Mouse (Mus musculus): ENCODE measurements around the gene Hist1h4h. TPM values are rescaled to one million over a fixed set of nuclear protein-coding genes. Genes with fewer than 3 reads are reported as not detected.

Gene Hist1h4h
- 100 to 1,000 TPM; 331 to 357 TPM for total RNA-seq (2021)
- long read RNA-seq, partial matches to known transcripts = 0 of 4 reads
- long read RNA-seq, other reads (novel, unspliced or antisense) = 0 of 4 reads

DNA sequence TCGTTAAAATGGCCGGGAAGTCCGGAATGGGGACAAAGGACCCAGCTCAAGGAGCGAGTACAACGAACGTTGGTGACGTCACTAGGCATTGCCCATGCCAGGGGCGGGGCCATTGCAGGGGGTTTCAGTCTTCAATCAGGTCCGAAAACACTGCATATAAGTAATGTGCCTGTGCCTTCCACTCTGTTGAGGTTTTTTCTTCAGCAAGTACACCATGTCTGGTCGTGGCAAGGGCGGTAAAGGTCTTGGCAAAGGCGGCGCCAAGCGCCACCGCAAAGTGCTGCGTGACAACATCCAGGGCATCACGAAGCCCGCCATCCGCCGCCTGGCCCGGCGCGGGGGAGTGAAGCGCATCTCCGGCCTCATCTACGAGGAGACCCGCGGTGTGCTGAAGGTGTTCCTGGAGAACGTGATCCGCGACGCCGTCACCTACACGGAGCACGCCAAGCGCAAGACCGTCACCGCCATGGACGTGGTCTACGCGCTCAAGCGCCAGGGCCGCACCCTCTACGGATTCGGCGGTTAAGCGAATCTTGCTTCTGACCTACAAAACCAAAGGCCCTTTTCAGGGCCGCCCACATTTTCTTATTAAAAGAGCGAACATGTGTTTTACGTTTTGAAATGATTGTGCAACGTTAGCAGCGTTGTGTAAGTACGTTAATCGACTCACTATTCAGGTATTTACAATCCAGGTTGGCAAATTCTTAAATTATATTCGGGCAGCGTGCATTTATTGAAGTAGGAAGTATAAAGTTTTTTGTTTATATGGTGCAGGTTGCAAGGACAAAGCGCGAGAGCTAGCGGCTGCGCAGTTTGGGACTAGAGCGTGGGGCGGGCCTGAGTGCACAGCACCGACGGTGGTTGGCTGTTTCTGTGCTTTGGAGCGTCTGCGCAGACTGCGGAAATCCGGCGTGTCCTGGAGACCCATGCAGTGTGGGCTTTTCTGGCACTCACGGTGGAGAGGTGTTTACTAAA lies at the start of gene Hist1h4h:
TSS of gene Hist1h4h (plus strand) at position 150 of the 975 bp plus-strand sequence.
- DNase-seq (ENCODE audit: low spot score in 2 of 2) = peak; percentile 97 to 99

DNA sequence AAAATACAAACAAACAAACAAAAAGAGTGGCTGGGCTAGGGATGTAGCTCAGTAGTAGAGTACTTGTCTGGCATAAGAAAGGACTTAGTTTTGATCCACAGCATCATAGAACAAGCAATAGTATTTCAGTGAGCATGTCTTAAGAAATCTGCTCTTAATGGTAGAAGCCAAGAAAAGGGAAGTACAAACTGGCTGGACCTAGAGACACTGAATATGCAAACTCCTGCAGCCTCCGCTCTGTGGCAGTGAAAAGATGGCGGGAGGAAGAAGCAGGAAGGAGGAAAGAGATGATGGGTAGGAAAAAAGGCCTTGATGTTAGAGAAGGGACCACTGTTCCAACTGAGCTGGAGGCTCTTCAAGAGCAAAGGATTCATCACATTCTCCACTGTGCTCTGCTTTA lies 47.7 kb upstream of the Hist1h4h start:
- no peak for DNase-seq (ENCODE audit: low spot score in 2 of 2)

DNA sequence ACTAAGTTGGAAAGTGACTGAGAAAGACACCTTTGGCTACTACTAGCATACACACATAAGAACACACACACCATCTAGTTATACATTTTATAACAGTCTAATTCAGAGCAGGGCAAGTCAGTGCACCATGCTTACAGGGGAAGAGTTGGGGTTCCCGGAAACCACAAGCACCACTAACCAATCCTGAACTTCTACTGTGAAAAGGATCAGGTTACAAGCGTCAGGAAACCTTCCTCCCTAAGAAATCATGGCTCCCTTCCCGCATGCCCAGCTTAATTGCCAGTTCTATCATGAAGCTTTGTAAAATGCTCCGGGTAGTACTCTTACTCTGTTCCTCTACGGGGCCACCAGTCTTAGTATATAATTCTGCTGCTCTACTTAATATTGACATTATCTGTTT lies 45.6 kb upstream of the Hist1h4h start:
- no peak for DNase-seq (ENCODE audit: low spot score in 2 of 2)

DNA sequence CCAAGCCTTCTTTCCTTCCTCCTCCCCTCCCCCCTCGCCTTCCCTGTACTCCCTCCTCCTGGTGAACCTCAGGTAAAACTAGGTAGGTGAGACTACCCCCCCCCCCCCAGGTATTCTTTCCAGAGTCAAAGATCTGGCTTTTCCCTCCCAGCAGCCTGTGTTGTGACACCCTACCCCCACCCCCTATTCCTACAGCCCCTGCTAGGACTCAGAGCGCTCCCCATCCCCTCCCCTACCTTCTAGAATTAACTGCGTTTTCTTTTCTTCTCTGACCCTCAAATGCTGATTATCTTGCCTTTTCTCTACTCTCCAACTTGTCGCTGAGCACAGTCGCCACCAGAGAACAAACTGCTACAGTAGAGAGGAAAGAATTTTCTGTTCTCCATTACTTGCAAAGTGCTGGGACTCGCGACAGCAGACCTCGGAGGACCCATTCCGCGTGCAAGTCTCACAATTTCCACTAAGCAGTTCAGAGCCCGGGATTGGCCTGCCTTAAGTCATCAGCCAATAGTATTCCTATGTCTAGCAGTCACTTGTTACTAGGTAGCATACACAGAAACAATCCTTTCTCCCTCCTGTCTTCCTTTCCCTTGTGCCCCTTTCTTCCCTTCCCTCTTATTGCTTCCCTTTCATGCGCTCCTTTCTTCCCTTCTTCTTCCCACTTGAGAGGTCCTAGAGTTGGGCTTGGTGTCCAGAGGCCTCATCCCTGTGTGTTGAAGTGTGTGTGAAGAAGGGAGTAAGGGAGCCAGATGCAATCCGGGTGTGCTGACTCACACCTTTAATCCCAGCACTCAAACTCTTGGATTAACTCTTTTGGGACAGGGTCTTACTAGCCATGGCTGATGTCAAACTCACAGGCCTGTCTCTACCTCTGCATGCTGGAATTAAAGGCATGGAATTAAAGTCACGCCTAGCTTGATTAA lies 42.2 kb upstream of the Hist1h4h start, which contains the start of gene Btn2a2:
TSS of gene Btn2a2 (minus strand) at position 458 of the 923 bp plus-strand sequence.
- peak; percentile 60 to 88 for DNase-seq (ENCODE audit: low spot score in 2 of 2)

DNA sequence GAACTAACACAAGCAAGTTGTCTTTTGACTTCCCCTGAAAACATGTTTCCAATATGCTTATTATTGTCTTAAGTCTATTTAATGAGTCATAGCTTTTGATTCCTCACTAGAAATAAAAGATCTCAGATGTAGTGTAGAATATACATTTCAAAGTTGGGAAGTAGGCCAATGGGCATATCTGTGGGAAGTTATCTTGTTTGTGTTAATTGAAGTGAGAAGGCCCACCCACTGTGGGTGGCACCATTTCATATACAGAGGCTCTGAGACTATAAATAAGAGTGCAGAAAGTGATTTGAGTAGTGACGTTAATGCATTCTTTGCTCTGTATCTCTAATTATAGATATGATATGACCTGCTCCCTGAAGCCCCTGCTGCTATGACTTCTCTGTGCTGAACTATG lies 40.0 kb upstream of the Hist1h4h start:
- no peak for DNase-seq (ENCODE audit: low spot score in 2 of 2)

DNA sequence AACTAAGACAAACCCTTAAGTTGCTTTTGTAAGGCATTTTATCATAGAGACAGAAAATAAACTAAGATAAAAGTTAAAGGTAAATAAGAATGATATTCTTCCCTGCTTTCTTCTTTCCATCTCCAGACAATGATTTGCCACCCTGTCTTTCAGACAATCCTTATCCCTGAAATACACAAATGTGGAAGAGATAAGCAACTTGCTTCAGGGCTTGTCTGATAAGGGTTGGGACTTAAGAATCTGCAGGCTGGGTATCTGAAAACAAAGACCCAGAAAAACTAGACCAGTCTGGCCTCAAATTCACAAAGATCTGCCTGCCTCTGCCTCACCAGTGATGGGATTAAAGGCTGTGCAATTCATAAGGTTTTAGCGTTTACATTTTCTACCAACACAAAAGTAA lies 39.6 kb upstream of the Hist1h4h start:
- no peak for DNase-seq (ENCODE audit: low spot score in 2 of 2)

DNA sequence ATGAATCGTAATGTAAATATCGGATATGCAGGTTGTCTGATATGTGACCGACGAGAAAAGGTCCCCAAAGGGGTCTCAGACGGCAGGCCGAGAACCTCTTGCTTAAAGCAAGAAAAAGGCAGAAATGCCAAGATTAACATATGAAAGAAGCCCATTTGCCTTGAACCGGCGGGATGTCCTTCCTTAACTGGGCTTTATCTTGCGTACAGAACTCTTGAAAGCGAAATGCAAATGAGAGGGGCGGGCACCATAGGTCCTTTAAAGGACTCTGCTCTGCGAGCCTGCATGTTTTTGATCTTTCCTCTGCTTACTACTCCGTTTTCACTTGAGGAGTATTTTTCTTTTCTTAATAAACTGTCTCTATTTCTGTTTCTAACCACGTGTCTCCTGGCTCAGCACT lies 38.9 kb upstream of the Hist1h4h start:
- no peak for DNase-seq (ENCODE audit: low spot score in 2 of 2)

DNA sequence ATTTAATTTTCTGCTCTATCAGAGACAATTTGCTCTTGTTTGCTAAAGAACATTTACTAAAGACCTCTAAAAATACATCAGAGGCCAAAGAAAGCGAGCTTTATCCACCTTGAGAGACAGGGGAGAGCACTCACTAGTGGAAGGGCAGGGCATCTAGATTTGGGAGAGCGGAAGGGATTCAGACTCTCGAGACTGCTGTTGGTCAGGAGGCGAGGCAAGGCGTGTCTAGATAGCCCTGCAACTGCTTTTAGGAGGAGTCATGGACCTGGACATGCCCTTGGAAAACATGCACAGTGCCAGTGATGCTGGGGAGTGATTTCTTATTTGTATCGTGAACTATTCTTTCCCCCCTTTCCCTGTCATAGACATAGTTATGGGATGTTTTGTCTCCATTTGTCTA lies 35.3 kb upstream of the Hist1h4h start:
- DNase-seq (ENCODE audit: low spot score in 2 of 2) = no peak

DNA sequence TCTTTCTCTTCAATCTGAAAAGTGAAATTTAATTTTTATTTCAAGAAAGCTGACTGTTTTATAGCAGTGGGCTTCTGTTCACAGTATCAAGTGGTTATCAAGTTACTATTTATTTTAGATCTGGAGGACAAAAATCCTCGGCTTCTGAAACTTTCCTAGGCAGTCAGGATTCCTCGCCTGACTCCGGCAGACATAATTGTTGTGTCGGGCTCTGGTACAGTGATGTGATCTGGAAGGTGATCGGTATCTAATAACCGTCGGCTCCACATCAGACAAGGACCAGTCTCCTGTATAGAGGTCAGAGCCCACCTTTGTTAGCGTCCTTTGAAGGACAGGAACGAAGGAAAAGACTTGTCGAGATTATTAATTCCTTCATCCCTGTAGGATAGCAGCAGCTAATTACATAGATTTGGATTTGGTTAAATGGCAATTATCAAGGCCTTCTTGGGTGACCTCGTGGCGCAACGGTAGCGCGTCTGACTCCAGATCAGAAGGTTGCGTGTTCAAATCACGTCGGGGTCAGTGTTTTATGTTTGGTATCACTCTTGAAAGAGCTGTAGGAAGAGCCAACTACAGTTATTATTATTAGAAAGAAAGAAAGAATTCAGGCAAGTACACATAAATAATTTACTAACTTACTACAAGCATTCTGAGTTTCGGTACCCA lies 33.1 kb upstream of the Hist1h4h start:
- peak; percentile 42 to 81 for DNase-seq (ENCODE audit: low spot score in 2 of 2)

DNA sequence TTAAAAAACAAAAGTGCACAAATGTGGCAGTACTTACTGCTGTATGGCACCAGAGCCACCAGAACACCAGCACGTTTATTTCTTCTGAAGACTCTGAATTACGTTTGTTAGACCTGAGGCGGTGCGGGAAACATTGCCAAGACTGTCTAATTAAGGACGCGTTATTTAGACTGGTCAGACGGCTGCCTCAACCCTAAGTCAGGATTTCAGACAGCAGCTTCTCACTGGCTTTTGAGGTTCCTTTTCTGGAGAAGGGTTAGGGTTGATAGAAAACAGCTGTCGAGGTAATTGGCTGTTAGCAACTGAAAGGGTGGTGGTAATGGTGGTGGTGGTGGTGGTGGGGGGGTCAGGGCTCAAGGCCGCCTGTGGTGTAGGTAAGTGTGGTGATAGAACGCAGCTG lies 32.2 kb upstream of the Hist1h4h start:
- no peak for DNase-seq (ENCODE audit: low spot score in 2 of 2)

DNA sequence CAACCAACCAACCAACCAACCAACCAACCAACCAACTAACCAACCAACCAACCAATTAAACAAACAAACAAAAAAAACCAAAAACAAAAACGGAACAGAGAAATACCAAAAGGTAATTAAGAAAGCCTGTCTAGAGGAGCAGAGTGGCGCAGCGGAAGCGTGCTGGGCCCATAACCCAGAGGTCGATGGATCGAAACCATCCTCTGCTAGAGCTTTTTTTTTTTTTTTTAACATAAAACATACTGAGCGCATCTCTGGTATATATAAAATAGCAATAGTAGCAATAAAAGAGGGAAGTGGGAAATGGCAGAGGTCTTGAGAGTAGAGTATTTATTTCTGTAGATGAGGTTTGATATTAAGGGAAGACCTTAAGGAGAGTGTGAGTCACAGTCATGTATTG lies 30.9 kb upstream of the Hist1h4h start:
- DNase-seq (ENCODE audit: low spot score in 2 of 2) = no peak

DNA sequence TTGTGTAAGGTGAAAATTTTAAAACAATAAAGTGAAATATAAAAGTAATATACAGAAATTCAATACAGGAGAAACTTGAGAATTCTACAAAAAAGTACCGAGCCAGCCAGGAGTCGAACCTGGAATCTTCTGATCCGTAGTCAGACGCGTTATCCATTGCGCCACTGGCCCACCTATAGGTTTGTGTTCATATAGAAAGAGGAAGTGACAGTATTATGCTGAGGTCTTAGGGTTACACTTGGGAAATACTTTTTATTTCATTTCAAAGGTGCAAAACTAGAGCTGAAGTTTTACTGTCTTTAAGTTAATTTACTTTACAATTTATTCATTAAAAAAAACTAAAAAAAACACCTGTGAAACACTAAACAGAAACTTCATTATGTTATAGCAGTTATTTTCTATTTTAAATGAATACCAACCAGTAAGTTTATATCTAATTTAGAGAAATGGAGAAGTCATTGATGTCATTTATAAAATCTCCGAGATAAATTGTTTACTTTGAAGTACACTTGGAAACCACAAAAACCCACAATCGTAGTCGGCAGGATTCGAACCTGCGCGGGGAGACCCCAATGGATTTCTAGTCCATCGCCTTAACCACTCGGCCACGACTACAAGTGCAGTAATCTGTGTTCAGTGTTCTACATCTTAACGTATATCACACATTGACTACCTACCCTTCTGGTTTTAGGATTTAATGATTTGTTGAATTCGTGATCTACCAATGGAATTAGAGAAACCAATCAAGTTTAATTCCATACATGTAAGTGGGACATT lies 30.2 kb upstream of the Hist1h4h start:
- DNase-seq (ENCODE audit: low spot score in 2 of 2) = peak; percentile 67 to 87

DNA sequence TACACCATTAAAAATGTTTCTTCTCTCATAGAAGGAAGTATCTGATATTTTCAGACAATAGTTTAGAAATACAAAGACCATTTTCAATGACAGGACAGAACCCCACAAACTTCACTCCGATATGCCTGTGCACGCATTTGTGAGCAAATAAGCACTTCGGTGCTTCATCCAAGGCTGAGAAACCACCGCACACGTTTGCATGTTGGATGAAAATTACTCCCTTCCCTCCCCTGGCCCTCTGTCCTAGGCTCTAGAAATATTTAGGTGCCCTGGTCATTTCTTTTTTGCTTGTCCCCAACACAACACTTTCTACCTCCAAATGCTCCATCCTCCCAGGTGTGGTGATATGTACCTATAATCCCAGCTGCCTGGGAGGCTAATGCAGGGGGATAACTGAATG lies 29.3 kb upstream of the Hist1h4h start:
- no peak for DNase-seq (ENCODE audit: low spot score in 2 of 2)

DNA sequence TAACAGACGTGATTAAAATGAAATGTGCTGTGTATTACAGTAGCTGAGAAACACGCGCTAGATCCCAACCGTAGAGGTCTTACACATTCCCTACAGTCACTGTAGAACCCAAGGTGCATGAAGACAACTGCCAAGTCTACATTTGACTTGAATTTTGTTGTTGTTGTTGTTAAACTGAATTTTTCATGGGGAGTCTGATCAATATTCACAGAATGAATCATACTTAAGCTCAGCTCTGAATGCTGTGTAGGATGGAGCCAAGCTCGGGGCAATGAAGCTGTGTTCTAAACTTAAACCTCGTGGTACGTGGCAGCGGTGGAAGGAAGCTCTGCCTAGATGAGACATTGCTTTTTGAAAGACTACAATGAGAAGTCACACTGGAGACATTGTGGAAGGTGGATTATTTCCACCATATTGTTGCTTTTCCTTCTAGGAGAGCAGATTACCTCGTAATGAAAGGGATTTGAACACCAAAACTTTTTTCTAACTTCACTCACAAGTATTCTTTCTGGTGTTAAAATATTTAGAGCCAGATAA lies 28.8 kb upstream of the Hist1h4h start:
- DNase-seq (ENCODE audit: low spot score in 2 of 2) = no peak

DNA sequence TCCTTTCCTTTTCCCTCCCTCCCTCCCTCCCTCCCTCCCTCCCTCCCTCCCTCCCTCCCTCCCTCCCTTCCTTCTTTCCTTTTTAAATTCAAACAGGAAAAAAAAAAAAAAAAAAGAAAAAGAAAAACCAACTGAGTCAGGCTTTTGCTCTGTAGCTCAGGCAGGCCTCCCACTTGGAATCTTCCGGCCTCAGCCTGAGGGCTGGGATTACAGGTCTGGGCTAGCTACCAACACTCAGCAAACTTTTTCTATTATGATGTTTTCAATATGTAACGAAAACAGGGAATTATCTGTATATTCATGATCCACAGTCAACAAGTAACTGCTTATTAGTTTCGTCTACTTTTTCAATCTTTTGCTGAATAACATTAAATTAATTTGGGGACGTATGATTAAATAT lies 27.9 kb upstream of the Hist1h4h start:
- no peak for DNase-seq (ENCODE audit: low spot score in 2 of 2)

DNA sequence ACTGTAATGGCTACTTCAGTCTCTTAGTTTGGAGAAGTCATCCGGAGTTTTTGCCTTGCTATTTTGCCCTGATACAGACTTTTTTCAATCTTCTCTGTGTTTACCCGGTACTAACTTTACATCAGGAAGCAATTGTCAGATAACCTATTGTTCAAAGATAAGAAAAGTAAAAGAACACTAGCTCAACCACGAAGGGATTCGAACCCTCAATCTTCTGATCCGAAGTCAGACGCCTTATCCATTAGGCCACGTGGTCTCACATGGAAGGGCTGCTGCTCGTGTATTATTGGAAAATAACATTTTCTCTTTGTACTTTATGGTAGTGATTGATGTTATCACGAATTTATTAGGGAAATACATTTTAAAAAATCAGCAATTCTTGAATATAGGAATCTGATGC lies 27.1 kb upstream of the Hist1h4h start:
- peak; percentile 30 to 90 for DNase-seq (ENCODE audit: low spot score in 2 of 2)

DNA sequence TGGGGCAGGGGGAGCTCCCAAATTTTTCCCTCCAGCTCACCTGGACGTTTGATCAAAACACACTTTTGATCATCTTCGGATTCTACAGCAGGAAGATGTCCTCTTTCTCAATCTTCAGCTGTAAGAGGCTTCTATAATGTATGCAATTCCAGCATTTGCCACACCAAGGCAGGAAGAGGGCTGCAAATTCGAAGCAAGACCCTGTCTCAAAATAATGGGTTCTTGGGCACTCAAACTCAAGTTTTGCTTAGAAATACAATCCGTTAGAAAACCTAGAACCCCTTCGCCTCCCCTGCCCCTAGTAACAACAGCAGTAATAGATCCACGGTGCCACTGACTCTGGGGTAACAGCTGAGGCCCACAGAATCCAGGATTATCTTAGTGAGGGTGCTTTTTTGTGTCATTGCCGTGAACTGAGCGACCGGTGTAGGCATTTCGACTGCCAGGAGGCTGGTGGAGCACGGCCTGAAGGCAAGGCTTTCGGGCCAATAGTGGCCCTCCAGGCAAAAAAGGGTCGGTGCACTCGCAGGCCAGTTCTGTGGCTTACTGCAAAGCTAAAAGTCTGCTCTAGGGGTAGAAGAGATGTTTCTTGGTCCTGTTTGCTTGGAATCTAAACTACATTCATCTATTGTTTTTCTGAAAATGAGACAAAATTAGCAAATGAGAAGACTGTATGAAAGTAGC lies 25.0 kb upstream of the Hist1h4h start:
- no peak for DNase-seq (ENCODE audit: low spot score in 2 of 2)

DNA sequence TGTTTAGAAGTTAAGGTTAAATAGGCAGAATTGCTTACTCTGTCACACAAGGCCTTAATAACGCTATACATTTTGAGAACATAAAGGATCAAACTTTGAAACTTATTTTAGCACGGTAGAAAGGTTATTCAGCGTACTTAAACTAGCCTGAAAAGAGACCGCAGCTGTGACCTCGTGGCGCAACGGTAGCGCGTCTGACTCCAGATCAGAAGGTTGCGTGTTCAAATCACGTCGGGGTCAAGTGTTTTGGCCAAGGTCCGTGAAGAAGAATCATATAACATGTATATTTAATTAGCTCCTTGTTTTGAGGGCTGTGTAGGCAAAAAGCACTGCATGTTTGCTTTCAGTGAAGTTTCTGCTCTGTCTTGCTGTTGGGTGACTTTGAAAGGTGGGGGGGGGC lies 24.5 kb upstream of the Hist1h4h start:
- peak in 1 of 2 experiments; percentile 51 for DNase-seq (ENCODE audit: low spot score in 2 of 2)

DNA sequence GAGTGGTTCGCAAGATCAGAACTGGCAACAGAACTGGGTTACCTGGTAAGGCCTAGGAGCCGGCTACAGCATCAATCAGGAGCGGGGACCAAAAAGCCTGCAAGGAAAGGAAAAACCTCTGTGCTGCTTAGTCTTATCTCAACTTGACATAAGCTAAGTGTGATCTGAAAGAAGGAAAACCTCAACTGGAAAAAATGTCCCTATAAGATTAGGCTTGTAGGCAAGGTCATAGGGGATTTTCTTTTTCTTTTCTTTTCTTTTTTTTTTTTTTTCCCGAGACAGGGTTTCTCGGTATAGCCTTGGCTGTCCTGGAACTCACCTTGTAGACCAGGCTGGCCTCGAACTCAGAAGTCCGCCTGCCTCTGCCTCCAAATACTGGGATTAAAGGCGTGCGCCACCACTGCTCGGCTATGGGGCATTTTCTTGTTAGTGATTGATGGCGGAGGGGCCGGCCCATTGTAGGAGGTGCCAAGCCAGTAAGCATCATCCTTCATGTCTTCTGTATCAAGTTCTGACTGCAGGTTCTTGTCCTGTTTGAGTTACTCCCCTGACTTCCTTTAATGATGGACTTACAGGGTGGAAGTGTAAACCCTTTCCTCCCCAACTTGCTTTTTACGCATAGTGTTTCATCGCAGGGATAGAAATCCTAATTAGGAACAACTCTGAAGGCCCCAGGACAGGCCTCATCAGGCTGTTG lies 23.9 kb upstream of the Hist1h4h start:
- DNase-seq (ENCODE audit: low spot score in 2 of 2) = no peak

Measured in layer of hippocampus, adult 18-20 months (tissue).